Mouse (Mus musculus) brown adipose tissue, adult 24 weeks (tissue): ENCODE results near the gene D13Ertd608e. TPM values are rescaled to one million over a fixed set of nuclear protein-coding genes. Genes with fewer than 3 reads are reported as not detected.
"Not testable (repeated sequence)": the region's sequence is repeated elsewhere in the genome, so short reads cannot be mapped to it uniquely, and the experiment has no call there.

Experiments
- H3K27ac ChIP-seq: fragments of 200-500 bp; replicated peaks from 2 replicates; pipeline ENCODE4 v1.5.1; 2012; ENCODE audit warnings: low read depth, mild to moderate bottlenecking, low read length
- H3K4me1 ChIP-seq: fragments of 200-500 bp; 2 replicates; pipeline ENCODE4 v1.6.1; 2012; ENCODE audit warnings: low read length, mixed read lengths; ENCODE audit not compliant: control insufficient read depth, insufficient read depth, insufficient read length
- H3K4me3 ChIP-seq: fragments of 200-500 bp; 2 replicates; pipeline ENCODE4 v1.5.1; 2012; ENCODE audit warnings: low read depth, mild to moderate bottlenecking, low read length, moderate library complexity; ENCODE audit not compliant: insufficient read depth
- polyA plus RNA-seq: library from polyadenylated mRNA; stranded (reverse); fragments of >200 nt; gene quantifications from 2 replicates; pipeline ENCODE4 v1.2.4, GENCODE M21; 2012; ENCODE audit not compliant: missing spikeins, insufficient read depth, insufficient read length

Gene D13Ertd608e
- polyA plus RNA-seq = not detected in 2 replicates

- not testable (repeated sequence) for H3K4me1 ChIP-seq, H3K27ac ChIP-seq
- peak within 1 kb of the TSS; percentile 30 for H3K4me3 ChIP-seq
Observed at GRCm38 (mm10) chr13:119835320-119836056, at the start of gene D13Ertd608e. Gene D13Ertd608e, plus strand, starts transcription at chr13:119836006.

DNA sequence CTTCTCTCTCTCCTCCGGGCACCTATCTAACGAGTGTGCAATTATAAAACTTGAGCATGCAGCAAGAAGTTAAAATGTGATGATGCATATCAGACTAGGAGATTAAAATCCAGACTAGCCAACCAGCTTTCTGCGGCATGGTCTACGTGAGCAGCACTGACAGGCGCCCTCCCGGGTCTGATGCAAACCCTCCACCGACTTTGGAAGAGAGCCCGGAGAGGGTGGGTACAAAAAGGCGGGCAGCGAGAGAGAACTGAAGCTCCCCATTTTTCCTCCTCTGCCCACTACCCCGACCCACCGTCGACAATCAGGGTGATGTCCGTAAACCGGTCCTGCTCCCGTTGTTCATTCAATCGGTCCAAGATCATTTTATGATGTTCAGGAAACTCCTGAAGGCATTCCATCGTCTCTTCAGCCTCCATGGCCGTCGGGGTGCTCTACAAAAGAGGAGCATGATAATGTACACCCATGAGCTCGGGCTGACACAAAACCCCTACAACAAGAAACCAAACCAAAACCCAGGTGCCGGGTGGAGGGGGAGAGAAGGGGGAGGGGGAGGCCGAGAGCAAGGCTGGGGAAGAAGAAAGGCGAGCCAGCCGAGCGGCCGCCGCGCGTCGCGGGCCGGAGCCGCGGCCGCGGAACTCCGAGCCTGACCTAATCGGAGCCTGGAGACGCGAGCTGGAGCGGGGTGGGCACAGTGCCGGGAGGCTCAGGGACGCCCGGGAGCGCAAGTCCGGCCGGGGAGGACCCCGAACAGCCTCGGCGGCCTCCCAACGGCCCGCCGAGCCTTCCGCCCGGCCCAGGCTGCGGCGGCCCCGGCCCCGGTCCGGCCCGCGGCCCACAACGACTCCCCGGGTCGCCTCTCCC lies 45.7 kb upstream of the D13Ertd608e start:
- Histone ChIP-seq H3K4me3 (peak overlapping the region; percentile 90), H3K27ac (peak overlapping the region; percentile 82), H3K4me1 (no peaks in the 10 kb centered on the region)

- H3K27ac ChIP-seq = peak within 1 kb of the TSS; percentile 96
- H3K4me3 ChIP-seq = peak within 1 kb of the TSS; percentile 90
- H3K4me1 ChIP-seq = no peaks in the 10 kb centered on the region
Observed at GRCm38 (mm10) chr13:119790761-119791579, 44.8 kb upstream of the D13Ertd608e start, which contains the start of gene Zfp131. Gene Zfp131, minus strand, starts transcription at chr13:119790889.

DNA sequence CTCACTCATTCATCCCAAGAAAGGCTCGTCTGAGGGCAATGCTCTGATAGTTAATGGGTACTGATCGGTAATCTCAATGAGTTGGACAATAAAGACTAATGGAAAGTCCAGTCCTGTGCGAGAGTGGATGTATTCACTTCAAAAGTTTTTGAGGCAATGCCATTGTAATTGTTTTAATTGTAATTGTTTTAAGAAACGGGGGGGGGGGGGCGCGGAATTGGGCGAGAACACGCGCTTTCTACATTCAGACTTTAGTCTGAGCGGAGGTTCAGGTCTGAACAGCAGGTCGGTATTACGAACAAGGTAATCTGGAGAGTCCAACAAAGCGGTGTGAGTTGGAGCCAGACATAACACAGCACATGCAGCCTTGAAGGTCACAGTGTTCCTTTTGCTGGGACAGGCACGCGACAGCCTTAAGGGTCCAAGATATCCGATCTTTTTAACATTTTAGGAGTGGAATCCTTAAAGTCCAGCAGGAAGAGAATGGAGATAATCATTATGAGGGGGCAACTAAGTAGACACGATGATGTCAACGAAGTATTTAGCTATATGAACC lies 44.1 kb upstream of the D13Ertd608e start:
- Histone ChIP-seq H3K4me3 (peak overlapping the region; percentile 79), H3K27ac (peak overlapping the region; percentile 70; the same call in 1 of the 2 replicates), H3K4me1 (no peaks in the 10 kb centered on the region)

- Histone ChIP-seq H3K27ac (no peak overlapping the region), H3K4me3 (no peak overlapping the region), H3K4me1 (no peaks in the 10 kb centered on the region)
Observed at GRCm38 (mm10) chr13:119792791-119793404, 42.9 kb upstream of the D13Ertd608e start.

GRCm38 (mm10) chr13:119797656-119798055 lies 38.1 kb upstream of the D13Ertd608e start:
- Histone ChIP-seq H3K4me3 (no peak overlapping the region), H3K27ac (no peak overlapping the region), H3K4me1 (no peaks in the 10 kb centered on the region)

GRCm38 (mm10) chr13:119808937-119809336 lies 26.9 kb upstream of the D13Ertd608e start:
- no peak overlapping the region for H3K27ac ChIP-seq
- H3K4me1 ChIP-seq = no peaks in the 10 kb centered on the region
- H3K4me3 ChIP-seq = no peak overlapping the region

DNA sequence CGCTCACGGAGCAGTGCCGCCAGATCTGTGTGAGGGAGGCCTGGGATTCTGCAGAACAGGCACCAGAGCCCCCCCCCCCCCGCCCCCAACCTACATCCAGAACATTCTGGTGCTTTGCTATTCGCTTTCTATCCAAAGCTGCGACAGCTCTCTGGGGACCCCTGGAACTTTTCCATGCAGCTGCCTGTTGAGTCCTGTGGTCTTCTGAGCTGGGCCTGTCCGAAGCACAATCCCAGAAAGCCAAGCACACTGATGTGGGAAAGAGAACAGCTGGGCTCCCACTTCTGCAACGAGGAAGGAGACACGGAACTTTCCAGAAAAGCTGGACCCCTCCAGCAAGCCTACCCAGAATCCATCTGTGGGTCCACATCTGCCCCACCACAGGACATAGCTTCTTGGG lies 25.8 kb upstream of the D13Ertd608e start:
- Histone ChIP-seq H3K4me3 (no peak overlapping the region), H3K4me1 (no peaks in the 10 kb centered on the region), H3K27ac (no peak overlapping the region)

- no peaks in the 10 kb centered on the region for H3K4me1 ChIP-seq
- H3K27ac ChIP-seq = no peak overlapping the region
- no peak overlapping the region for H3K4me3 ChIP-seq
Observed at GRCm38 (mm10) chr13:119816798-119817197, 19.0 kb upstream of the D13Ertd608e start.

DNA sequence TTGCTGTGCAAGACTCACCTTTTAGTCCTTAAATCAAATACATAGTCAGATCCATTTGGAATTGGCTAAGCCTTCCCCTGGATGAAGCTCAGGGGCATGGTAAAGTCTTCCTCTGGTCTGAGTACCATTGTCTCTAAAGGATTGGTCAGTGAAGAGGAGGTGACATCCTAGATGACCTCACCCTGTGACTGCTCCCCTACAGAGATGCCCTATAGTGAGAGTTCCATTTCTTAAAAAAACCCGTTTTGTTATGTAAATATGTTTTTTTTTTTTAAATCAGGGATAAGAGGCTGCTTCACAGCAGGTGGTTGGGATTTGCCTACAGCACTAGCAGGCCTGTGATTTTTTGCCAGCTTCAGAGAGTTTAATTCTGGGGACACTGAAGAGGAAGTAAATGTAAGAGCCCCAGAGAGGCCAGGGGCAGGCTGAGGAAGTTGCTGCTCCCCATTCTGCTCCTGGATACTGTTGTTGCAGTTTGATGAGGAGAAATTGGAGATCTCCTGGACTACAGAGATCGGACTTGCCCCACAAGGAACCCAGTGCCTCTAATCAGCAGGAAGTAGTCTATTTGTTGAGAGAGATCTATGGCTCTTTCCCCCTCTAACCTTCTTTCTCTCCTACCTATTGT lies 18.1 kb upstream of the D13Ertd608e start:
- no peak overlapping the region for H3K4me3 ChIP-seq

DNA sequence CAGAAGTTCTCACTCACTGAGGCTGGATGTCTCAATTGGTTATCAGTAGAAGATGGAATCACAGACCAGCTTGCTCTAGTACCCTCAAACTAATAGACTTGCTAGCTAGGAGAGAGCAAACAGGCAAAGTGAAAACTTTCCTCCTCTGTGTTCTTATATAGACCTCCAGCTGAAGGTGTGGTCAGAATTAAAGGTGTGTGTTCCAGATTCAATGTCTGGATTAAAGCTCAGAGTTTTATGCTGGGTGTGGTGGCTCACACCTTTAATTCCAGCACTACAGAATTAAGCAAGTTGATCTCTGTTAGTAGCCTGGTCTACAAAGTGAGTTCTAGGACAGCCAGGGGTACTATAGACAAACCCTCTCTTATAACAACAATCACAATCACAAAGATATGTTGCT lies 5.7 kb upstream of the D13Ertd608e start, which contains the start of gene AF067063:
AF067063 (minus strand) TSS at position 101 of the 400 bp plus-strand sequence.
- not testable (repeated sequence) for H3K27ac ChIP-seq, H3K4me1 ChIP-seq, H3K4me3 ChIP-seq

More for the DNA sequence above, 18.1 kb upstream of the D13Ertd608e start:
- Histone ChIP-seq H3K4me1 (no peaks in the 10 kb centered on the region), H3K27ac (no peak overlapping the region)

DNA sequence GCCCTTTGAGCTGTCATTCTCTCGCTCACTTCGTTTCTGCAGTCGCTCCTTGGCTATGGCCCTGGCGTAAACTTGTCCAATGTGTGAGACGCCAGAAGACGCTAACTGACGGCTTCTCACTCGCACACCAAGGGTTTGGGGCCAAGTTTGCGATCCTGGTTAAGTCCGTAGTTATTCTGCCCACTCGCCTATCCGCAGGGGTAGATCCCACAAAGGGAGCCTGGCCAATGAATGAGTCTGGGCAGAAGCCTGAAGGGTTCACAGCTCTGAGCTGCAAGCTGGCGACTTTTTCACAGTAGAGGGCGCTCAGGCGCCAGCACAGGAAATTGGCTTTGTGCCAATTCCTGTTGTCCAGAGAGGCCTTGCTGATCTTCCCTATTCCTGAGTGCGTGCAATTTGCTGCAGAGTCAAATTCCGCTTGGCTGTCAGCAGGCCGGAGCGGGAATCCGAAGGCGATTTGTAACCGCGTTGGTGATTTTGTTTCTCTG lies 562 bp downstream of the D13Ertd608e start:
- peak overlapping the region; percentile 30; the same call in 1 of the 2 replicates for H3K4me3 ChIP-seq
- H3K4me1 ChIP-seq, H3K27ac ChIP-seq: not testable (repeated sequence)

DNA sequence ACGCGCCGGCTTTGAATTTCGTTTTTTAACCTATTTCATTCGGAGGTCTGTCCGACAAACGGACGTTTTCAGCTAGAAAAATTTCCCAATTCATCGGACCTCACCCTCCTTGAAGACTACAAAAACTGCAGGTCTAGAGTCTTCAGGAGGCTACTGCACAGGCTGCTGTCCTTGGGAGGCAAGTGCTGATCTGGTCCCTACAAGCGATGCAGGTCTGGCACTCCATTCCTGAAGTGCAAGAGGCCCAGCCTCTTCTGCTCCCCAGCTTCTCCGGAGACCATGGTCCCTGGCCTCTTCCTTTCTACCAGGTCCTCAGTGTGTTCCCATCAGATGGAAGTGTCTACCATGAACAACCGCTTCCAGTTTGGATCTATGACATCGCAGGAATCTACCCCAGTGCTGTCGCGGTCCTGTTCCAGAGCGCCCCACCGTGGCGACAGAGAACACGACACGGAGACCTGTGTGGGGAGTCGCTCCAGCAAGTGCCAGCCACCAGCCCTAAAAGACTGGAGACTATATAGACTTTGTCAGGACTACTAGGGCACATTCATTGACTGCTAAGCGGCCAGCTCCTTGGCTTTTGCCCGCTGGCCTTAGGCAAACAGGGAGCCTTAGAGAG lies 2.0 kb downstream of the D13Ertd608e start:
- H3K4me3 ChIP-seq, H3K27ac ChIP-seq, H3K4me1 ChIP-seq: not testable (repeated sequence)
